Mouse (Mus musculus) heart, postnatal 0 days (tissue): ENCODE measurements around the gene Fbxw11.

Source experiments
- CTCF ChIP-seq: IDR thresholded peaks from 2 replicates; pipeline ENCODE4 v1.5.1; 2016; ENCODE audit warnings: antibody characterized with exemption, control low read depth, low read depth
- EP300 ChIP-seq: IDR thresholded peaks from 2 replicates; pipeline ENCODE4 v1.6.1; 2016; ENCODE audit warnings: antibody characterized with exemption, low read depth

- TF ChIP-seq CTCF (no peak), EP300 (no peak)
Observed at GRCm38 (mm10) chr11:32708739-32709501, 66.4 kb downstream of the Fbxw11 start.
